Mouse (Mus musculus) cerebellum, adult 11-12 months (tissue): ENCODE results near the gene Mrps9.

ENCODE experiments used
- DNase-seq: peaks from one replicate; pipeline ENCODE4 v3.0.0; 2022

Gene Mrps9

DNA sequence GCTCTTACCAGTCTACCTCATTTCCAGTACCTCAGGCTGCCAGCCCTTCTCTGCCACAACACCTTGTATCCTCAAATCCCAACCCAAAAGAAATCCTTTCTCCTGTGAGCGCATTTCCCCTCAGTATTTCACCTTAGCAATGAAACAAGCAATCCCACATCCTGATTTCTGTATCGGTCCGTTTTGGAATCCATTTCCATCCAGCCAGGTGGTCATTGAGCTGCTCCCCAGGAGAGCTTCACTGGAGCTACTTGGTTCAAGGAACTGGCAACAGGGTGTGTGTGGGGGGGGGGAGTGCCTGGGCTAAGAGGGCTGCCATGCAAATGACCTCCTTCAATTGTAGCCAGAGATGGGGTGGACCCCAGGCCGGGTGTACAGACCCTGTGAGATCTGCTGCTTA, 56.1 kb downstream of the Mrps9 start:
- no peak for DNase-seq

DNA sequence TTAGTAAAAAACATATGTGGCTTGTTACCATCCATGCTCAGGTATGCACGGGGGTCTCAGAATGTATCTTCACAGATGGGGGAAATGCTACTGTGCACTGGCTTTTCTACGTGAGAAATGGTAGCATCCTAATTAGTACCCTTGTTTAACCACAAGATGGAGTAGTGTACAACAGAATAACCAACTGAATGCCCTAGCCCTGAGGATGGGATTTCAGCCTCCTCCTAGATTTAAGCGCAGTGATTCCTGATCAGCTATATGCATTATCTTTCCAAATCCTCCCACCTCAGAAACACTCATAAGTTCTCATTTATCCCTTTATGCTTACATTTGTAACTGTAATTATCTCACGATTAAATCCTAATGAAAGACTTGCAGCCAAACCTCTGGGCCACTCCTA, 64.0 kb downstream of the Mrps9 start:
- DNase-seq: no peak

DNA sequence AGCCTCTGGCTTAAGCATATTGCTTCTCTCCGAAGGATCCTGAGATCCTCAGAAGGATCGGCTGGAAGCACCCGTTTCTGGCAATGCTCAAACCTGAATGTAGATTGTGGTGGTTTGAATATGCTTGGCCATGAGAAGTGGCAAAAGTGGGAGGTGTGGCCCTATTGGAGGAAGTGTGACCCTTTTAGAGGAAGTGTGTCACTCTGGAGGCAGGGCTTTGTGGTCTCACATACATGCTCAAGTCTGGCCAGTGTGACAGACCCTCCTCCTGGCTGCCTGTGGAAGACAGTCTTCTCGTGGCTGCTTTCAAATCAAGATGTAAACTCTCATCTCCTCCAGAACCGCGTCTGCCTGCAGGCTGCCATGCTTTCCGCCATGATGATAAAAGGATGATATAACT, 65.7 kb downstream of the Mrps9 start:
- no peak for DNase-seq

DNA sequence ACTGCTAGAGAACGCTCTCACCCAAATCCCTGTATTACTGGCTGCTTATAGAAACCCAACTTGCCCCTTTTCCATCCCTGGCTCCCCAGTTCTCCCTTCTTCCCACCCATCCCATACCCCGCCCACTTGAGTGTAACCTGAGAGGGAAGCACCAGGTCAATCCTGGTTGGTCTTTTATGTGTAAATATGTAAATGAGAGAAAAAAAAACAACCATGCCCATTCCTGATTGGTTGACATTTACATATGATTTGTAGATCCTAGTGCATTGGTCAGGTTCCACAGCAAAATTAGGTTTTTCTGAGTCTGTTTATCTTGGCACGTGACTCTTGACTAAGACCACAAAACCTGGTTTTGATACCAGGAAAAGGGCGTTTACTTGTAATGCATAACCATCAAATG, 66.9 kb downstream of the Mrps9 start:
- DNase-seq: no peak

DNA sequence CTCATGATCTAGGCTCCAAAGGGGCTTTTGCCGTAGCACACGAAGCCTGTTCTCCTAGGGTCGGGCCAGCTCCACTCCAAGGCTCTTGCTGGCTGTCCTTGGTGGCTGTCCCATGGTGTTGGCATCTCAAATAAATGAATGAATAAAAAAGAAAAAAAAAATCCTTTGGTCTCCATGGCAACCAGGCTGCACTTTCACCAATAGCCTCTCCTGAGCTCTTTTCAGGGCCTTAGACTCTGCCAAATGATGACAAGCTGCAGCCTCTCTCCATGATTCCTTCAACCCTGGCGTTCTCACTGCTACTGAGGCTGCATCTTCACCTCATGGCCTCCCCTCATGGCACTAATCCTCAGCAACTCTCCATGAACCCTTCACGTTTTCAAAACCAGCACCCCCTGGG, 72.9 kb downstream of the Mrps9 start:
- DNase-seq: no peak

DNA sequence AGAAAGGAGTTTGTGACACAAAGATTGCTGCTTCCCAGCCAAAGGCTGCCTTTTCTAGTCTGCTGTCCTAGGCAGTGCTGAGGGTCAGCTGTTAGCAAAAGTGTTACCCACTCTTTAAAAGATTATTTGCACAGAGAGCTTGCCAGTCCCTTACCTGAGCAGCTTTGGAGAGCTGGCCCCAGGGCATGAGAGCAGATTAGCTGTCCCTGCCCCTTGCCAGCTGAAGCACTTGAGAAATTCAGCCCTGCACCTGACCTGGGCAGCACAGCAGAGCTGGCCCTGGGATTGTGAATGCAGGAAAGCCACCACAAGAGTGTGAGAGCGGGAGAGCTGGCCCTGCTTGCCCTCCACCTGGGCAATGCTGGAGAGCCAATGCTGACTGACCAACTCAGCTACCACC, 82.6 kb downstream of the Mrps9 start:
- no peak for DNase-seq

DNA sequence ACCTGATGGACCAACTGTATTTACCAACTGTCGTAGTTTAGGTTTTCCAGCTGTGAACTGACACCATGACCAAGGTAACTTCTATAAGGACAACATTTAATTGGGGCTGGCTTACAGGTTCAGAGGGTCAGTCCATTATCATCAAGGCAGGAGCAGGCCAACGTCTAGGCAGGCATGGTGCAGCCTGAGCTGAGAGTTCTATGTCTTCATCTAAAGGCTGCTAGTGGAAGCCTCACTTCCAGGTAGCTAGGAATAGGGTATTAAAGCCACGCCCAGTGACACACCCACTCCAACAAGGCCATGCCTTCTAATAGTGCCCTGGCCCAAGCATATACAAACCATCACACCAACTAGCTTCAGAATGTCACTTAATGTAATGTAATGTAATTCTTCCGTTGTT, 97.5 kb downstream of the Mrps9 start:
- no peak for DNase-seq

DNA sequence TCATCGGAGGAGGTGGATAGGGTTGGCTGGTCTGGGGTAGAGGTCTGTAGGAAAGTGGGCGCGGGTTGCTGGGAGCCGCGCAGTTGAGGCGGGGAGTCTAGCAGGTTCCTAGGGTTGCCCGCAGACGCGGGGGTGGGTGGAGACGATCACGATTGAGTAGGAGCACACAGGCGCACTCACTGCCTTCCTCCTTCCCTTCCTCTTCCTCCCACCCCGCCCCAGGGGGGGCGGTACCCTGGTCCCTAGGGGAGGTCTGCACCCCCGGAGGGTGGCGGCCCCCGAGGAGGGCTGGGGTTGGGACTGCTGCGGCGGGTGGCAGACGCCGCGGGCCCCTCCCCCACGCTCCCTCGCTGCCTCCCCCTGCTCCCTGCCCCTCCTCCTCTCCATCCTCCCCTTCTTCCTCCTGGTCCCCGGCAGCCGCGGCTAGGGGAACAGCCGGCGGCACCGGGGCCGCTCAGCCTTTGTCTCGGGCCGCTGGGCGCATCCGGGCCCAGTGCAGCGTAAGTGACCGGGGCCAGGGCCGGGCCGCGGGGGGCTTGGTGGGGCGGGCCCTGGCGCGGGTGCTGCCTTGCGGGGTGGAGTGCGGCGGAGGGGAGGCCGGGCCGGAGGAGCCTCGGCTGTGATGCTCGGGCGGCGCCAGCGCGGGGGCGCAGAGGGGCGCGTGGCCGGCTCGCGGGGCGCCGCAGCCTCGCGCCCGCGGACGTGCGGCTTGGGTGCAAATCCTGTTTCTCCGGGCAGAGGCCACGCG, 101.9 kb downstream of the Mrps9 start, which contains the start of gene Gpr45:
TSS of gene Gpr45 (plus strand) at position 139 of the 748 bp plus-strand sequence.
- DNase-seq: peak; percentile 56

DNA sequence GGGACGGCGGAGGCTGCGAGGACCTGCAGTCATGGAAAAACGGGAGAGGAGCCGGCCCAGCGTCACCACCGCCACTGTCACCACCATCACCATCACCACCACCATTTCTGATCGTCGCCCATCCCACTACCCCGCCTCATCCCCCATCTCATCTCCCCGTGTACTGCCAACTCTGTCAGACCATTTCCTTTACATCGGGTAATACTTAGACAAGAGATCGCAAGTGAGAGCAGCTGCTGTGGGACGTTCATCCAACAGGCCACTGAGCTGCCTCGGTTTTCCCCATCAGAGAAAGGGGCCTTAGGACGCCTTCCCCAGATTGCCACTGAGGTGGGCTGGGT, 102.4 kb downstream of the Mrps9 start:
- no peak for DNase-seq
